Mouse (Mus musculus): ENCODE data around the gene Trim13. TPM values are rescaled to one million over a fixed set of nuclear protein-coding genes. Genes with fewer than 3 reads are reported as not detected.
A peak's percentile ranks its signal among the peaks of the same experiment; 100 is the strongest.

The Trim13 gene
- polyA plus RNA-seq, 1 experiment from 2014 or later: 56.9 TPM

GRCm38 (mm10) chr14:61635969-61636368, 37.9 kb downstream of the Trim13 start:
- no peak overlapping the region for H3K4me3 ChIP-seq
- no peak overlapping the region for H3K27ac ChIP-seq
- no peaks in the 10 kb centered on the region for H3K9me3 ChIP-seq (replicated peaks)
- ATAC-seq: no peak
- H3K27me3 ChIP-seq: no peaks in the 10 kb centered on the region
- H3K9ac ChIP-seq: no peak overlapping the region
- H3K4me2 ChIP-seq: no peak overlapping the region
- H3K4me1 ChIP-seq: no peaks in the 10 kb centered on the region
- peaks cover 20% of the 10 kb centered on the region for H3K36me3 ChIP-seq (ENCODE audit: poor library complexity, severe bottlenecking)

GRCm38 (mm10) chr14:61642668-61643067, 44.6 kb downstream of the Trim13 start:
- Histone ChIP-seq H3K4me3 (no peak overlapping the region), H3K27me3 (no peaks in the 10 kb centered on the region), H3K27ac (no peak overlapping the region), H3K36me3 (ENCODE audit: poor library complexity, severe bottlenecking) (no peaks in the 10 kb centered on the region), H3K9me3 (replicated peaks) (no peaks in the 10 kb centered on the region), H3K4me1 (no peaks in the 10 kb centered on the region), H3K4me2 (no peak overlapping the region), H3K9ac (no peak overlapping the region)
- no peak for ATAC-seq
- 59% methylated on average over 1 of the region's 1 CpGs for WGBS

GRCm38 (mm10) chr14:61645547-61645946, 47.5 kb downstream of the Trim13 start:
- H3K27ac ChIP-seq: no peak overlapping the region
- H3K4me3 ChIP-seq: peak overlapping the region; percentile 32

GRCm38 (mm10) chr14:61647182-61647880, 49.3 kb downstream of the Trim13 start:
- Histone ChIP-seq H3K4me3 (peak overlapping the region; percentile 87), H3K27me3 (no peaks in the 10 kb centered on the region), H3K9ac (peak overlapping the region; percentile 98), H3K9me3 (replicated peaks) (no peaks in the 10 kb centered on the region), H3K4me1 (peaks cover 9% of the 10 kb centered on the region), H3K27ac (peak overlapping the region; percentile 95), H3K4me2 (peak overlapping the region; percentile 72), H3K36me3 (ENCODE audit: poor library complexity, severe bottlenecking) (no peaks in the 10 kb centered on the region)
- no peak; the same call in 1 of the 2 replicates for ATAC-seq
- WGBS: under 1% methylated on average over 24 of the region's 24 CpGs

More at GRCm38 (mm10) chr14:61645547-61645946, 47.5 kb downstream of the Trim13 start:
- Histone ChIP-seq H3K27me3 (no peaks in the 10 kb centered on the region), H3K9ac (no peak overlapping the region), H3K36me3 (ENCODE audit: poor library complexity, severe bottlenecking) (no peaks in the 10 kb centered on the region), H3K4me2 (peak overlapping the region; percentile 52), H3K9me3 (replicated peaks) (no peaks in the 10 kb centered on the region), H3K4me1 (peaks cover 9% of the 10 kb centered on the region)
- no peak for ATAC-seq
- 19% methylated on average over 1 of the region's 1 CpGs for WGBS

- Histone ChIP-seq H3K27me3 (no peaks in the 10 kb centered on the region), H3K4me2 (peak overlapping the region; percentile 72), H3K9ac (peak overlapping the region; percentile 98), H3K9me3 (replicated peaks) (no peaks in the 10 kb centered on the region), H3K4me3 (peak overlapping the region; percentile 87), H3K27ac (peak overlapping the region; percentile 95), H3K4me1 (peaks cover 9% of the 10 kb centered on the region), H3K36me3 (ENCODE audit: poor library complexity, severe bottlenecking) (no peaks in the 10 kb centered on the region)
- WGBS: under 1% methylated on average over 52 of the region's 95 CpGs
- peak; percentile 67 for ATAC-seq
These were observed 50.0 kb downstream of the Trim13 start for GRCm38 (mm10) chr14:61647881-61648684.

GRCm38 (mm10) chr14:61648685-61649504, 50.8 kb downstream of the Trim13 start:
- H3K4me1 ChIP-seq: peaks cover 9% of the 10 kb centered on the region
- peak overlapping the region; percentile 87 for H3K4me3 ChIP-seq
- no peaks in the 10 kb centered on the region for H3K9me3 ChIP-seq (replicated peaks)
- no peaks in the 10 kb centered on the region for H3K27me3 ChIP-seq
- ATAC-seq: peak; percentile 94
- 3% methylated on average over 62 of the region's 62 CpGs for WGBS
- peak overlapping the region; percentile 95 for H3K27ac ChIP-seq
- peak overlapping the region; percentile 72 for H3K4me2 ChIP-seq
- peak overlapping the region; percentile 98 for H3K9ac ChIP-seq
- no peaks in the 10 kb centered on the region for H3K36me3 ChIP-seq (ENCODE audit: poor library complexity, severe bottlenecking)

GRCm38 (mm10) chr14:61650291-61650960, 52.4 kb downstream of the Trim13 start:
- H3K27ac ChIP-seq: 0 out of 2 replicates have a peak overlapping the region, but pooled peaks have one; percentile 16
- no peak overlapping the region; the same call in 1 of the 2 replicates for H3K4me2 ChIP-seq
- H3K4me1 ChIP-seq: peaks cover 9% of the 10 kb centered on the region
- H3K4me3 ChIP-seq: no peak overlapping the region
- WGBS: 42% methylated on average over 9 of the region's 9 CpGs
- no peaks in the 10 kb centered on the region for H3K9me3 ChIP-seq (replicated peaks)
- ATAC-seq: no peak
- H3K9ac ChIP-seq: no peak overlapping the region
- no peaks in the 10 kb centered on the region for H3K36me3 ChIP-seq (ENCODE audit: poor library complexity, severe bottlenecking)
- no peaks in the 10 kb centered on the region for H3K27me3 ChIP-seq

MicroRNAs encoded within 50 kb of the gene (microRNA counts, 519-probe panel; counts per million panel counts)
- 6,254 counts per million, percentile 97 among the panel's probes with 10 or more counts for microRNA mmu-miR-15a
- microRNA mmu-miR-16: 7,215 counts per million, percentile 100 among the panel's probes with 10 or more counts

Small RNA genes within 50 kb of the gene (microRNA-seq; reads per million reads assigned to microRNA genes)
- gene Mir15a: 7,646 reads per million, percentile 95 among the genes with 10 or more reads in this experiment
- gene Mir16-1: 4,838 reads per million, percentile 89 among the genes with 10 or more reads in this experiment

Other genes with a start within 250 kb of the Trim13 start
- gene Ebpl, start 237.8 kb upstream of the Trim13 start, polyA plus RNA-seq (2015; fragmentation: Nextera tagmentation; extraction: Ambion mirVana): 10.6 and 11.3 TPM in 2 replicates
- 79.6 and 84.2 TPM in 2 replicates for gene Kpna3, start 158.4 kb upstream of the Trim13 start, polyA plus RNA-seq (2015; fragmentation: Nextera tagmentation; extraction: Ambion mirVana)
- gene Spryd7, start 41.4 kb upstream of the Trim13 start, polyA plus RNA-seq (2015; fragmentation: Nextera tagmentation; extraction: Ambion mirVana): 30.5 and 31.5 TPM in 2 replicates
- gene Kcnrg, start 9.2 kb downstream of the Trim13 start, polyA plus RNA-seq (2015; fragmentation: Nextera tagmentation; extraction: Ambion mirVana): 2.4 and 2.8 TPM in 2 replicates